Mouse (Mus musculus): Measurements from ENCODE around the gene Gm44965. TPM values are rescaled to one million over a fixed set of nuclear protein-coding genes. Genes with fewer than 3 reads are reported as not detected.

Gm44965 gene
- polyA plus RNA-seq, 1 experiment, result not detected

DNA sequence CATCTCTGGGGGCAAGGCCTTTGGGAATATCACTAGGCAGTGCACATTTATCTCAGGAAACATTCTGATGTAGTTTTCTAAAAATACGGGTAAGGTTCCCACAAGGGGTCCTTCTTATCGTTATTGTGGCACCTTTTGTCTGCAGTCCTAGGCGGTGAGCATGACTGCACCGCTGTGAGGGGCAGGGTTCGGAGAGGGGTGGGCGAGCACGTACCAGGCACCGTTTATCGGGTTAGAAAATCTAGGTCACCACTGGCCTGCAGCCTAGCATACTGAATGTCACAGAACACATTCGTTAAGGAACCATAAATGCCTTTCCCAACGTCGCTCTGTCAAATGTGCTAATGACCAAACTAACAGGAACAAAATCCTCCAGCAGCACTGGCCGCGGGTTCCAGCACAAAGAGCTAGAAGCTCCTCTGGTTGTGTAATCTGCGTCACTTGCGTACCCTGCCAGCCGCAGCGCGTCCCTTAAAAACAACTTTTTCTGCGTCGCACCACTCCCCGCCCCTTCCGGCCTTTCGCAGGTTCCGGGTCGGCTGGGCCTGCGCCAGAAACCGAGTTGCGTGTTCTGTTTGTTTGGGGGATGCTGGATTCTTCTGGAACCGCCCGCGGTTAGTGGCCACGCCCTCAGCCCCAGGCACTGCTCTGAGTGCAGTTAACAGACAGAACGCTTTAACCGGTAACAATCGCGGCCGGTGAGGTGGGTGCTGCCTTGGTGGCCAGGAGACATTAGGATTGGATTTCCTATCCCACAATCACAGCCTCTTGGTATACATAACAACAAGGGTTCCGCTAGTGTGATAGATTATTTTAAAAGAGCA lies 39.2 kb upstream of the Gm44965 start, which contains the start of gene Lrrc61:
Gene Lrrc61, plus strand, starts transcription at position 517 of the 824 bp plus-strand sequence.
- WGBS, result under 1% methylated on average over 39 of the region's 39 CpGs
- peak within 1 kb of the TSS; percentile 87 for H3K4me3 ChIP-seq (replicated peaks; ENCODE audit: insufficient read depth, low read depth, low read length)
- peak; percentile 97 to 99 for DNase-seq
- H3K27me3 ChIP-seq (ENCODE audit: control insufficient read depth, insufficient read depth, low read length), result no peaks in the 10 kb centered on the region
- no peak for TF ChIP-seq CTCF (IDR thresholded peaks at IDR 0.05; ENCODE audit: borderline replicate concordance, insufficient read depth, low read depth, low read length)
- TF ChIP-seq POLR2A (IDR thresholded peaks at IDR 0.05; ENCODE audit: borderline replicate concordance, insufficient read depth, low read length), result peak; percentile 94; the same call in 1 of the 2 replicates
- peak within 1 kb of the TSS; percentile 99 for H3K27ac ChIP-seq (ENCODE audit: insufficient read depth, low read length)
- H3K4me1 ChIP-seq (ENCODE audit: control insufficient read depth, insufficient read depth, low read length), result peaks cover 8% of the 10 kb centered on the region; the same call in 1 of the 2 replicates

DNA sequence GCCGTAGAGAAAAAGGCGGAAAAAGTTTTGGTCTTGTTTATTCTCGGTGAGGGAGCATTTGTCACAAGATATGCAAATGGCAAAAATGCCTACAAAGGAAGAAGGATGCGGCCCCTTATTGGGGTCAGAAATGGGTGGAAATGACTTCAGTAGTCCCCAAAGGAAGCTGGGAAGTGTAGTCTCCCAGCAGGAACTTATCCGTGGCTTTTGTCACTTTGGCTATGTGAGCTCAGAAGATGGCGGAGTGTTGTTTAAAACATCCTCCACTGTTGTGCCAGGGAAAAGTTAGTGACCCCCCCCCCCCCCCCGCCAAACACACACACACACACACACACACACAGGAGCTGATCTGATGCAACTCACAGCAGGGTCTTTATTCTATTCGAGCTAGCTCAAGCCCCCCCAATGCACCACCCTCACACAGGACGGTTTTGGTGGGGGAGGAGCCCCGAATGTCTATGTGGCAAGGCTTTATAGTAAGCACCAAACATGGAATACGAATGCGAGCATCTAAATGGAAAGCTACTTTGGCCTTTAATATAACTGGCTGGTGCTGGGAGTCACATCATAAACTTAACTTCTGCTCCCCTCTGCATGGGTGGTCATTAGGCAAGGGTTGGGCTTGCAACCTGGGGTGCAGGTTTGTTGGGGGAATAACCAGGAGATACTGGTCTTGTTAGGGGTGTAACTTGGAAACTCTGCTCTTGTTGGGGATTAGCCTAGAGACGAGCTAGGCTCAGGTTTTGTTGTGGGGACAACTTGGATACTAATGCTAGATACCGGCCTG lies 38.4 kb upstream of the Gm44965 start:
- peak overlapping the region; percentile 99 for H3K27ac ChIP-seq (ENCODE audit: insufficient read depth, low read length)
- DNase-seq, result peak in 1 of 2 experiments; percentile 88
- peaks cover 8% of the 10 kb centered on the region; the same call in 1 of the 2 replicates for H3K4me1 ChIP-seq (ENCODE audit: control insufficient read depth, insufficient read depth, low read length)
- TF ChIP-seq POLR2A (IDR thresholded peaks at IDR 0.05; ENCODE audit: borderline replicate concordance, insufficient read depth, low read length) (peak; percentile 58; the same call in 1 of the 2 replicates), CTCF (IDR thresholded peaks at IDR 0.05; ENCODE audit: borderline replicate concordance, insufficient read depth, low read depth, low read length) (no peak)
- peak overlapping the region; percentile 87 for H3K4me3 ChIP-seq (replicated peaks; ENCODE audit: insufficient read depth, low read depth, low read length)
- 20% methylated on average over 14 of the region's 14 CpGs for WGBS
- H3K27me3 ChIP-seq (ENCODE audit: control insufficient read depth, insufficient read depth, low read length), result no peaks in the 10 kb centered on the region

DNA sequence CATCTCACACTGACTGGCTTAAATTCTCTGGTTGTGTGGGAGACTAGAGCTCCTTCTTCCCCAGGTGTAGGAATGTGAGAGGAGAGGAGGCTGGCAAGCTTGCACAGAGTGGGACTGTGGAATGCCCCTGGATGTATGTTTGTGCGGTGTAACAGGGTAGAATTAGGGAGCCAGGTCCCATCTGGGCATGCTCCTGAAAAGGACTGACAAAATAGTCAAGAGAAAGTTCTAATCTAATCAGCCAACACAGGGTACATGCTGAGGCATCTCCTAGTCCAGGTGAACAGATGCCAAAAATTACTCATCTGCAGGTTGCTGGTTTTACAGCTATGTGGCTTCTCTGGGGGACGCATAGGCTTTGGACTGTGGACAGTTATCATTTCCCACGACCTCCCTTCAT lies 37.8 kb upstream of the Gm44965 start:
- H3K27me3 ChIP-seq (ENCODE audit: control insufficient read depth, insufficient read depth, low read length), result no peaks in the 10 kb centered on the region
- no peak overlapping the region for H3K27ac ChIP-seq (ENCODE audit: insufficient read depth, low read length)
- TF ChIP-seq CTCF (IDR thresholded peaks at IDR 0.05; ENCODE audit: borderline replicate concordance, insufficient read depth, low read depth, low read length), result no peak
- TF ChIP-seq POLR2A (IDR thresholded peaks at IDR 0.05; ENCODE audit: borderline replicate concordance, insufficient read depth, low read length), result no peak
- H3K4me1 ChIP-seq (ENCODE audit: control insufficient read depth, insufficient read depth, low read length), result peaks cover 8% of the 10 kb centered on the region; the same call in 1 of the 2 replicates
- no peak overlapping the region for H3K4me3 ChIP-seq (replicated peaks; ENCODE audit: insufficient read depth, low read depth, low read length)
- 87% methylated on average over 3 of the region's 3 CpGs for WGBS
- no peak for DNase-seq

DNA sequence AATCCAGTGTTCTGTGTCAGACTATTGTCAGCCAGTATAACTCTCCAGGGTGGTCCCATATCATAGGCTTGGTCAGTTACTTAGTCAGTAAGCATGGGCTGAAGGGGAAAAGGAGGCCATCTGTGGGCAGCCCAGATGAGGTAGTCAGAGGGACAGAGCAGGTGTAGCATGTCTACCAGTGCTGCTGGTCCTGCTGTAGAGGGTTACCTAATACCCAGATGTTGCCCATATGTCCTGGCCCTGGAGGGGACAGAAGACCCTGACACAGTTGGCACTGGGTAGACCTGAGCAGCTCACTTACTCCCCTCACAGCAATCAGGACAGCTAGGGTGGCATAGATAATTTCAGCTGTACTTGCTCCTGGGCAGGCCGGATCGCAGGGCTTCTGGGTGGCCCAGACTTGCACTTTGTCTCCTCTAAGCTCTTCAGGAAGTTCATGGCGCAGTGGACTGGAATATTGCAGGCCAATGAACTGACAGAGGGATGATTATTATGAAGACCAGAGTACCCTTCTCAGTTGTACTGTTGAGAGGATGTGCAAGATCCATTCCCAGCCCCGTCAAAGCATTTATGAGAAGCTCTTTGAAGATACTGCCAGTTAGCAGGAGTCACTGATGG lies 27.9 kb upstream of the Gm44965 start:
- TF ChIP-seq CTCF (IDR thresholded peaks at IDR 0.05; ENCODE audit: borderline replicate concordance, insufficient read depth, low read depth, low read length) (no peak), POLR2A (IDR thresholded peaks at IDR 0.05; ENCODE audit: borderline replicate concordance, insufficient read depth, low read length) (no peak)
- no peak for DNase-seq
- Histone ChIP-seq H3K27me3 (ENCODE audit: control insufficient read depth, insufficient read depth, low read length) (no peaks in the 10 kb centered on the region), H3K27ac (ENCODE audit: insufficient read depth, low read length) (no peak overlapping the region), H3K4me1 (ENCODE audit: control insufficient read depth, insufficient read depth, low read length) (peaks cover 26% of the 10 kb centered on the region), H3K4me3 (replicated peaks; ENCODE audit: insufficient read depth, low read depth, low read length) (no peak overlapping the region)
- 95% methylated on average over 4 of the region's 4 CpGs for WGBS

DNA sequence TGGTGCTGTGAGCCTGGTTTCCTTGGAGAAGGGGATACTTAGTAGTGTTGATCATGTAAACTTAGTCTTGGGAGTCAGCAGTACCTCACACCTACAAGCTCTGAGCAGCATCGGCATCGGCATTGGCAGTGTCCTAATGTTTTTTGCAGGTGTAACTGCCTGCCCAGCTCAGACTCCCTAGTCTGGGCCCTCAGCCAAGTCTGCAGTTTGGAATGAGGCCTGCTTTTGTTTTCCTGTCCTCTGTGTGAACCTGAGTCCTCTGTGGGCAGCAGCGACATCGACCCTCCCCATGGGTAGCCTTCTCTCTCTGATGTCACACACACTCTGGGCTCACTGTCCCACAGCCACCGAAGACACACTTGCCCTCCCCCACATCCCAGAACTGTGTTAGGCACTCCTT lies 27.4 kb upstream of the Gm44965 start:
- H3K27ac ChIP-seq (ENCODE audit: insufficient read depth, low read length), result no peak overlapping the region
- DNase-seq, result peak; percentile 69 to 71
- 15% methylated on average over 5 of the region's 5 CpGs for WGBS
- H3K4me3 ChIP-seq (replicated peaks; ENCODE audit: insufficient read depth, low read depth, low read length), result no peak overlapping the region
- no peak for TF ChIP-seq POLR2A (IDR thresholded peaks at IDR 0.05; ENCODE audit: borderline replicate concordance, insufficient read depth, low read length)
- H3K27me3 ChIP-seq (ENCODE audit: control insufficient read depth, insufficient read depth, low read length), result no peaks in the 10 kb centered on the region
- H3K4me1 ChIP-seq (ENCODE audit: control insufficient read depth, insufficient read depth, low read length), result peaks cover 26% of the 10 kb centered on the region

DNA sequence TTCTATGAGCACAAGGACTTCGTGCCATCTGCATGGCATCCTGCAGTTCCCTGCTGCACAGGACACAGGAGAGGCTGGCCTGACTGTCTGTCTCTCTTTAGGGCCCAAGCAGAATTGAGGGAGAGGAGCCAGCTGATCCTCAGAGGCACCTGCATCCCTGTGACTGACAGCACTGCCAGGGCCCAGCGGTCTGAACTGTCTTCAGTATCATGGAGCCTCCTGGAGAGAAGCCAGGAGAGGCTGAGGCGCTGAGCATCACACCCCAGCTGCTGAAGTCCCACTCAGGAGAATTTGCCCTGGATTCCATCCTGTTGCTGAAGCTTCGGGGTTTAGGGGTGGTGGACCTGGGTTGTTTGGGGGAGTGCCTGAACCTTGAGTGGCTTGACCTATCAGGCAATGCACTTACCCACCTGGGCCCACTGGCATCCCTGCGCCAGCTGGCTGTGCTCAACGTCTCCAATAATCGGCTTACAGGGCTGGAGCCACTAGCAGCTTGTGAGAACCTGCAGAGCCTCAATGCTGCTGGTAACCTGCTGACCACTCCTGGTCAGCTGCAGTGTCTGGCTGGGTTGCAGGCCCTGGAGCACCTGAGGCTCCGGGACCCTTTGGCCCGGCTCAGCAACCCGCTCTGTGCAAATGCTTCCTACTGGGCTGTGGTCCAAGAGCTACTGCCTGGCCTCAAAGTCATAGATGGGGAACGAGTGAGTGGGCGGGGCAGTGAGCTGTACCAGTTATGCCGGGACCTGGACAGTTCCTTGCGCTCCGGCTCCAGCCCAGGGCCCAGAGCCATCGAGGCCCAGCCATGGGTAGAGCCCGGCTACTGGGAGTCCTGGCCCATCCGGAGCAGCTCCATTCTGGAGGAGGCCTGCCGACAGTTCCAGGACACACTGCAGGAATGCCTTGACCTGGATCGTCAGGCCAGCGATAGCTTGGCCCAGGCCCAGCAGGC lies 25.4 kb upstream of the Gm44965 start:
- Histone ChIP-seq H3K27ac (ENCODE audit: insufficient read depth, low read length) (peak overlapping the region; percentile 24; the same call in 1 of the 2 replicates), H3K4me1 (ENCODE audit: control insufficient read depth, insufficient read depth, low read length) (peaks cover 26% of the 10 kb centered on the region), H3K27me3 (ENCODE audit: control insufficient read depth, insufficient read depth, low read length) (no peaks in the 10 kb centered on the region), H3K4me3 (replicated peaks; ENCODE audit: insufficient read depth, low read depth, low read length) (peak overlapping the region; percentile 17)
- WGBS, result 11% methylated on average over 21 of the region's 21 CpGs
- DNase-seq, result peak; percentile 60 to 68
- TF ChIP-seq CTCF (IDR thresholded peaks at IDR 0.05; ENCODE audit: borderline replicate concordance, insufficient read depth, low read depth, low read length) (no peak), POLR2A (IDR thresholded peaks at IDR 0.05; ENCODE audit: borderline replicate concordance, insufficient read depth, low read length) (no peak)

Measured in cerebellum, adult 2 months (tissue).